Mouse (Mus musculus): ENCODE results near the gene Irgm1. TPM values are rescaled to one million over a fixed set of nuclear protein-coding genes. Genes with fewer than 3 reads are reported as not detected.

Irgm1 gene
- polyA plus RNA-seq, 1 experiment from 2014 or later, result 15.0 TPM

DNA sequence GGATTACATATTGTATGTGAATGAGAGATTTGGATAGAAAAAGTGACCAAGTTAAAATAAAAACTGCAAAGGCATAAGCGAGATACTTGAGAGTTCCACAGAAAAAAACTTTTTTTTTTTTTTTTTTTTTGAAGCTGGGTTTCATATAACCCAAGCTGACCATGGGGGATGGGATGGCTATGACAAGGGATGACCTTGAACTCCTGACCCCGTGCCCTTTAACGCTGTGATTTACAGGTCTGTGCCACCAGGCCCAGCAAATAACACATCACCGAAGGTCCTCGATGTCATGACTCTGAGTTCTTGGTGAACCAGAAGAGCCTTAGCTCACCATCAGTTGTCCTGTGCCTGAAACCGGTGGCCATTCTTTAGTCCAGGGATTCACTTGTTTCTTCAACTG lies 35.6 kb downstream of the Irgm1 start:
- Histone ChIP-seq H3K4me1 (replicated peaks; ENCODE audit: control insufficient read depth, insufficient read depth, low read length) (peaks cover 4% of the 10 kb centered on the region; the same call in 1 of the 2 replicates), H3K36me3 (ENCODE audit: control insufficient read depth, insufficient read depth) (no peaks in the 10 kb centered on the region), H3K27ac (ENCODE audit: low read depth, low read length) (no peak overlapping the region), H3K4me3 (ENCODE audit: low read depth, low read length) (no peak overlapping the region), H3K9me3 (ENCODE audit: control insufficient read depth) (no peaks in the 10 kb centered on the region), H3K9ac (ENCODE audit: low read depth, low read length) (no peak overlapping the region), H3K4me2 (replicated peaks; ENCODE audit: low read depth) (no peak overlapping the region), H3K27me3 (replicated peaks; ENCODE audit: control insufficient read depth, insufficient read depth, low read length) (no peaks in the 10 kb centered on the region)
- no peak for TF ChIP-seq CTCF (IDR thresholded peaks at IDR 0.05; ENCODE audit: low read depth)
- ATAC-seq, result no peak
- whole genome bisulfite sequencing, result 81% methylated on average over 6 of the region's 6 CpGs

DNA sequence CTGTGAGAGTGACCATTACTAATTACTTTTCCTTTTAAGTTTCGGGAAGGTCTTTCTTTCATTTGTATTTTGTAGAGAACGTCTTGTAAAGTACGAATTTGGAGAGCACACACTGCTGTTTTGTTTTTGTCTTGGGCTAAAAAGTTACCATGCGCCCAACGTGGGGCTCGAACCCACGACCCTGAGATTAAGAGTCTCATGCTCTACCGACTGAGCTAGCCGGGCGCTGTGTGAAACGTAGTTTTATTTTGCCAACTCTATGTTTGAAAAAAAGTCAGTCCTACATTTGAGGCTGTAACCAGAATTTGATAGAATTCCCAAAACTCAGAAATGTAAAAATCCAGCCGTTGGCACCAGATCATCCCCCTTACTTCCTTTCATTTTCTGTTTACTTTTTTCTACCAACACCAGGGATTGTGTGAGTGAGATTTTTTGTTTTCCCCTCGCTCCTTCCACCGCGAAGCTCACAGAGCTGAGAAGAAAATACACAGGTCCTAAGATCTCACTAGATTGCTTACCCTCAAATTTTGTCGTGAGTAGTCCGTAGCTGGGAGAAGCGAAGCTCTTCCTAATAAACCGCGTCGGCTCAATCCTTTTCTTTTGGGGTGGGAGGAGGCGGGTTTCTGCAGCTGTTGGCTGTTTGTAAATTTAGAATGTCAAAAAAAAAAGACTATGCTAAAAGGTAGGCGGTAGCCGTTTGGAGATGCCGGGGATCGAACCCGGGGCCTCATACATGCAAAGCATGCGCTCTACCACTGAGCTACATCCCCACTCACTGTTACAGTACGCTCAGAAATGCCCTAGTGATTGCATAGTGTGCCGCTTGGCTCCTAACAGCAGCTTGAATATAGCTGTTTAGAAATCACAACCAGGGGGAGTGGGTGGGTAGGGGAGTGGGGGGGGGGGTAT lies 37.5 kb downstream of the Irgm1 start:
- Histone ChIP-seq H3K4me2 (replicated peaks; ENCODE audit: low read depth) (peak overlapping the region; percentile 71), H3K4me3 (ENCODE audit: low read depth, low read length) (peak overlapping the region; percentile 69), H3K27me3 (replicated peaks; ENCODE audit: control insufficient read depth, insufficient read depth, low read length) (no peaks in the 10 kb centered on the region), H3K36me3 (ENCODE audit: control insufficient read depth, insufficient read depth) (no peaks in the 10 kb centered on the region), H3K9ac (ENCODE audit: low read depth, low read length) (peak overlapping the region; percentile 40; the same call in 1 of the 2 replicates), H3K27ac (ENCODE audit: low read depth, low read length) (peak overlapping the region; percentile 57; the same call in 1 of the 2 replicates), H3K4me1 (replicated peaks; ENCODE audit: control insufficient read depth, insufficient read depth, low read length) (peaks cover 4% of the 10 kb centered on the region; the same call in 1 of the 2 replicates), H3K9me3 (ENCODE audit: control insufficient read depth) (no peaks in the 10 kb centered on the region)
- under 1% methylated on average over 30 of the region's 30 CpGs for WGBS
- peak; percentile 25 for TF ChIP-seq CTCF (IDR thresholded peaks at IDR 0.05; ENCODE audit: low read depth)
- ATAC-seq, result peak; percentile 78

DNA sequence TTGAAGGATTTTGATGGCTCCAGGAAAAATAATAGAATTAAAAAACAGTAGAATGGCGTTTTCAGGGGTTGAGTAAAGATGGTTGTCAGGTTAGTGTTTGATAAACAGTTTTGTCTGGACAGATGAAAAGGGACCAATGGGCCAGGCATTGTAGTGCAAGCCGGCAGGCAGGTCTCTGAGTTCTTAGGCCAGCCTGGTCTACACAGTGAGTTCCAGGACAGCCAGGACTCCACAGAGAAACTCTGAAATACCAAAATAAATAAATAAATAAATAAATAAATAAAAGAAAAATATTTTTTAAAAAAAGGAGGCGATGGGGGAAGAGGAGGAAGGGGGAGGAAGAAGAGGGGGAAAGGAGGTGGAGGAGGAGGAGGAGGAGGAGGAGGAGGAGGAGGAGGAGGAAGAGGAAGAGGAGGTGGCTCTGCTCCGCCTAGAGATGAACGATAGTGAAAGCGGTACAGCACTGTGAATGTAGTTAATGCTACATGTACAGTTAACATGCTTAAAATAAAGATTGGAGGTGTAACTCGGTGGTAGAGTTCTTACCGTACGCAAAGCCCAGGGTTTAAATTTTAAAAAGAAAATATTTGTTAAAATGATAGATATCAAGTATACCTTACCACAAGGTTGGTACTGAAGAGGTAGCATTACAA lies 38.3 kb downstream of the Irgm1 start:
- Histone ChIP-seq H3K9ac (ENCODE audit: low read depth, low read length) (no peak overlapping the region; the same call in 1 of the 2 replicates), H3K4me3 (ENCODE audit: low read depth, low read length) (peak overlapping the region; percentile 69), H3K4me2 (replicated peaks; ENCODE audit: low read depth) (peak overlapping the region; percentile 71), H3K27me3 (replicated peaks; ENCODE audit: control insufficient read depth, insufficient read depth, low read length) (no peaks in the 10 kb centered on the region), H3K36me3 (ENCODE audit: control insufficient read depth, insufficient read depth) (no peaks in the 10 kb centered on the region), H3K4me1 (replicated peaks; ENCODE audit: control insufficient read depth, insufficient read depth, low read length) (no peaks in the 10 kb centered on the region; the same call in 1 of the 2 replicates), H3K27ac (ENCODE audit: low read depth, low read length) (no peak overlapping the region), H3K9me3 (ENCODE audit: control insufficient read depth) (no peaks in the 10 kb centered on the region)
- ATAC-seq, result no peak
- TF ChIP-seq CTCF (IDR thresholded peaks at IDR 0.05; ENCODE audit: low read depth), result no peak
- WGBS, result 35% methylated on average over 9 of the region's 9 CpGs

DNA sequence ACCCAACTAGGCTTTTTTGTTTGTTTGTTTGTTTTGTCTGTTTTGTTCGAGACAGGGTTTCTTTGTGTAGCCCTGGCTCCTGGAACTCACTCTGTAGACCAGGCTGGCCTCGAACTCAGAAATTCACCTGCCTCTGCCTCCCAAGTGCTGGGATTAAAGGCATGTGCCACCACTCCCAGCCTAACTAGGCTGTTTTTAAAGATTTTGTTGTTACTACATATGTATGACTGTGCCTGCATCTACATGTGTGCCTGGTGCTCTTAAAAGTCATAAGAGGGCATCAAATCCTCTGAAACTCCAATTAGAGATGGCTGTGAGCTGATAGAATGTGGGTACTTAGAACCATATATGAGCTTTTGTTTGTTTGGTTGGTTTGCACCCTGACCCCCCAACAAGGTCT lies 40.2 kb downstream of the Irgm1 start:
- WGBS, result 76% methylated on average over 2 of the region's 2 CpGs
- no peak for ATAC-seq

DNA sequence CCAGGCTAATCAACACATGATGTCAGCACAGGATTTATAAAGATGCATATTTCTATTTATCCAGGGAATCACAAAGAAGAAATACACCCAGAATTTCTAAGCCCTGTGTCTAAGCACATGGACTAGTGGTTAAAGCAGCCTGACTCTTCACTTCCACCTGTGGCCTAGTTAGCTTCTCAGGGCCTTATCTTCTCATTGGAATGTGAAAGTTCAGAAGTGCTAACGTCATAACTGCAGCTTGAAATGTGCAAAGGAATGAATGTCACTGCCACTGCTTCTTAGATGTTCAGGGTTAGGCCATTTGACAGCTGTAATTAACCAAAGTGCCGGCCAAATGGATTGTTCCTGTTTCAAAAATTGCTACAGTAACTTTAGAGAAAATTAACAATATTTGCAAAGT lies 41.2 kb downstream of the Irgm1 start:
- 52% methylated on average over 2 of the region's 2 CpGs for WGBS
- H3K4me2 ChIP-seq (replicated peaks; ENCODE audit: low read depth), result no peak overlapping the region
- H3K27ac ChIP-seq (ENCODE audit: low read depth, low read length), result no peak overlapping the region
- H3K9ac ChIP-seq (ENCODE audit: low read depth, low read length), result no peak overlapping the region
- no peaks in the 10 kb centered on the region for H3K9me3 ChIP-seq (ENCODE audit: control insufficient read depth)
- H3K27me3 ChIP-seq (replicated peaks; ENCODE audit: control insufficient read depth, insufficient read depth, low read length), result no peaks in the 10 kb centered on the region
- TF ChIP-seq CTCF (IDR thresholded peaks at IDR 0.05; ENCODE audit: low read depth), result no peak
- no peak for ATAC-seq
- H3K4me3 ChIP-seq (ENCODE audit: low read depth, low read length), result no peak overlapping the region
- H3K4me1 ChIP-seq (replicated peaks; ENCODE audit: control insufficient read depth, insufficient read depth, low read length), result no peaks in the 10 kb centered on the region
- H3K36me3 ChIP-seq (ENCODE audit: control insufficient read depth, insufficient read depth), result no peaks in the 10 kb centered on the region

More for the DNA sequence above, 40.2 kb downstream of the Irgm1 start:
- no peaks in the 10 kb centered on the region for H3K4me1 ChIP-seq (replicated peaks; ENCODE audit: control insufficient read depth, insufficient read depth, low read length)
- no peaks in the 10 kb centered on the region for H3K9me3 ChIP-seq (ENCODE audit: control insufficient read depth)
- no peaks in the 10 kb centered on the region for H3K27me3 ChIP-seq (replicated peaks; ENCODE audit: control insufficient read depth, insufficient read depth, low read length)
- no peak for TF ChIP-seq CTCF (IDR thresholded peaks at IDR 0.05; ENCODE audit: low read depth)
- H3K4me2 ChIP-seq (replicated peaks; ENCODE audit: low read depth), result no peak overlapping the region
- H3K9ac ChIP-seq (ENCODE audit: low read depth, low read length), result no peak overlapping the region
- no peak overlapping the region for H3K27ac ChIP-seq (ENCODE audit: low read depth, low read length)
- no peaks in the 10 kb centered on the region for H3K36me3 ChIP-seq (ENCODE audit: control insufficient read depth, insufficient read depth)
- H3K4me3 ChIP-seq (ENCODE audit: low read depth, low read length), result no peak overlapping the region

DNA sequence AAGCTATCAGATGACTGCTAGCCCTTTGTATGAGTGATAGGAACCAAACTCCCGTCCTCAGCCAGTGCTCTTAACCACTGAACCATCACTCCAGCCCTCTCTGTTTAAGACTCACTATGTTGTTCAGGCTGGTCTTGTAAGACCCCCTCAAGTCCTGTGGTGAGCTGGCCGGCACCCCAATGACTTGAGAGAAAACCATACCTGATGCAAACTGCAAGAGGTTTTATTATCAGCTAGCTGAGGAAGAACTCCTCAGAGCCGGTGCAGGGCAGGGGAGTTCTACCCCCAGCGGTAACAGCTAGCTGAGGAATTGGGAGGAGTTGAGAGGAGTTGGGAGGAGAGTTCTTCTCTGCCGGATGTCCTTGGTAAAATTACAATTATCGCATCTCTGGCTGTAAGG lies 43.6 kb downstream of the Irgm1 start:
- no peak overlapping the region for H3K27ac ChIP-seq (ENCODE audit: low read depth, low read length)

More for the DNA sequence above, 43.6 kb downstream of the Irgm1 start:
- WGBS, result 84% methylated on average over 6 of the region's 6 CpGs
- H3K9me3 ChIP-seq (ENCODE audit: control insufficient read depth), result no peaks in the 10 kb centered on the region
- H3K4me1 ChIP-seq (replicated peaks; ENCODE audit: control insufficient read depth, insufficient read depth, low read length), result no peaks in the 10 kb centered on the region
- H3K36me3 ChIP-seq (ENCODE audit: control insufficient read depth, insufficient read depth), result no peaks in the 10 kb centered on the region
- ATAC-seq, result no peak
- no peak overlapping the region for H3K4me3 ChIP-seq (ENCODE audit: low read depth, low read length)
- H3K4me2 ChIP-seq (replicated peaks; ENCODE audit: low read depth), result no peak overlapping the region
- H3K27me3 ChIP-seq (replicated peaks; ENCODE audit: control insufficient read depth, insufficient read depth, low read length), result no peaks in the 10 kb centered on the region
- TF ChIP-seq CTCF (IDR thresholded peaks at IDR 0.05; ENCODE audit: low read depth), result no peak
- H3K9ac ChIP-seq (ENCODE audit: low read depth, low read length), result no peak overlapping the region
